Mouse (Mus musculus): ENCODE data around the gene 9230112D13Rik.

9230112D13Rik gene

DNA sequence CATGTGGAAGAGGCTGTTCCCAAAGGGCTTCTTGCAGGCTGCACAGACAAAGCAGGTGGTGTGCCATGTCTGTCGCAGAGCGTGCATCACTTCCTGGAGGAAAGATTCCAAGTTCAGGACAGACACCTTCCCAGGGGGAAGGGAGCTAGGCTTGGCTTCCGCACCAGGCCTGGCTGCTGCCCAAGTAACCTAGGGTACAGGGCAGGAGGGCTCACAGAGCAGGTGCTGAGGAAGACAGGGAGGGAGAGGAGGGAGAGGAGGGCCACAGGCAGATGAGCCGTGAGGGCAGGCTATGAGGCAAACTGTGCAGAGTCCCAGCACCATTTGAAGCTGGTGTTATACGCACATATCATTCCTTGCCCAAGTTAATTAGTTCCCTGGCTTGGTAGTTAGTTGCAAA is 19.3 kb upstream of the 9230112D13Rik start:
- no peak for DNase-seq (ENCODE audit: low spot score in 2 of 2)

DNA sequence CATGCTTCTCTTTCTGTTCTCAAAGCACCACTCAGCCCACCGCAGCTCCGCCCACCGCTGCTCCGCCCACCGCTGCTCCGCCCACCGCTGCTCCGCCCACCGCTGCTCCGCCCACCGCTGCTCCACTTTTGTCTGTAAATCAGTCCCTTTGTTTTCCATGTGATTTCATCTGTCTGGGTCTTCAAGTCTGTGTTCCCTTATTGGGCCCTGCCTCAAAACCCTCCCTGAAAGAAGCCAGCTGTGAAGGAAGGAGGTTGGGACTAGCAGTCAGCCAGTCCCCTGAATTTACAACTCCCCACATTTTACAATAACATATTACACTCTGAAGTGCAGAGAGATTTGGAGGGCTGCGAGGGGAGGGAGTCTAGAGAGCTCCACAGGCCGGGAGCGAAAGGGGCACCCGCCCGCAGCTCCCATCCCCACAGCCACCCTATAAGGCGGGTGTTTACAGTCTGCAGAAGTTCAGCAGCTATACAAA is 18.1 kb upstream of the 9230112D13Rik start:
- DNase-seq (ENCODE audit: low spot score in 2 of 2), result peak in 1 of 2 experiments; percentile 39

DNA sequence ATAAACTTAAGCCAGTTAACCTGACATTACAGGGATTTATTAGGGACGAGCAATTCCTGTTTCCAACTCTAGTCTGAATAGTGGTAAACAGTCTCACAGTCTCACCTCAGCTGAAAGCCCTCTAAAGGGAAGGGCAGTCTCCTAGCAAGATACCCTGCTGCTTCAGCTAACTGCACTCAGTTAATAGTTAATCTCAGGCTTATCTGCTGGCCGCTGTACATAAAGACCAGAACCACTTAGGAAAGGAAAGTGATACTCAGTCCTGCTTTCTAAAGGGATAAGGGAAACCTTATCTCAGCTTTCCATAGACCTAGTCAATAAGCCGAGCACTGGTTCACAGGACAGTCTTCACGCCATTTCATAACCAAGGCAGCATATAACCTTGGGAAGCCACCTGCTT is 13.3 kb upstream of the 9230112D13Rik start:
- no peak for DNase-seq (ENCODE audit: low spot score in 2 of 2)

DNA sequence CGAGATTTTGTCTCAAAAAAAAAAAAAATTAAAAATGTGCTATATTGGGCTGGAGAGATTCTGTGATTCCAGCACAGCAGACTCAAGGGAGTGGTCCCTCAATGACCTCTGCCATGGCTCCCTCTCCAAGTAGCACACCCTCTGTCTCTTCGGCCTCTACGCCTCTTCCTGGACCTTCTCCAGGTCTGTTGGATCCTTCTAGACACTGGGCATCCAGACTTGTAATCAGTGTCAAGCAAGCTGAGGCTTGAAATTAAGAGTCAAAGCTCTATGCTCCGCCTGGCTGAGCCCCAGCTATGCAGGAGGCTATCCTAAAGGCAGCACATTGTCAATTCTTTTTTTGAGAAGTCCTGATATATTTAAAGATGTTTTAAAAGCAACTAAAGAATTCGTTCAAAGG is 10.9 kb upstream of the 9230112D13Rik start:
- no peak for DNase-seq (ENCODE audit: low spot score in 2 of 2)

DNA sequence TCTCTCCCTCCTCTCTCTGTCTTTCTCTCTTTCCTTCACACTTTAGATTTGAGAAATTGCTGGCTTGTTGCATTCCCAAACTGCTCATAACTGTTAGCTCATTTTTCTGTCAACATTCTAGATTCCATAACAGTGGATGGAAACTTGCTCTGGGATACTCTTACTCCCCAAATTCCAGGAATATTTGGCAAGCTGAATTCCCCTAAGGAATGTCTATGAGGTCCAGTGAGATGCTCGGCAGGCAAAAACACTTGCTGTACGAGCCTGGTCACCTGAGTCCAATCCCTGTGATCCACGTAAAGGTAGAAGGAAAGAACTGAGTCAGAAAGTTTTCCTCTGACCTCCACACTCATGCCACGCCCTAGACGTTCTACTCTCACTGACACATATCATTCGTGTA is 9.9 kb upstream of the 9230112D13Rik start:
- no peak for DNase-seq (ENCODE audit: low spot score in 2 of 2)

DNA sequence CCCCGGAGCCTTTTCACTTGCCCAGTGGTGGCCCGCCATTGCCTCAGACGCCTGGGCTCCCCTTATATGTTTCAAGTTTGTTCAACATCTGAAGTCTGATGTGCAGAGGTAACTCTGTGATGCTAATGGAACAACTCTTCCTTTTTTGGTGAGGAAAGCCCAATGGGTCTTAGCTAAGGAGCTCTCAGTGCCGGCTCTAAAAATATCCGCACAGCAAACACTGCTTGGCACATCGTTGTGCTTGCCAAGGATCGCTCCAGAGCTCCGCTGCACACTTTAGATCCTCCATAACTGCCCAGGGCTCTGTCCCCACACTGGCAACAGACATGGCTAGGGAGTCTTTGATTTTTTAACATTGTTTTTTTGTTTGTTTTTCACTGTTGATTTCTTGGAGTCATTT is 6.2 kb upstream of the 9230112D13Rik start:
- no peak for DNase-seq (ENCODE audit: low spot score in 2 of 2)

DNA sequence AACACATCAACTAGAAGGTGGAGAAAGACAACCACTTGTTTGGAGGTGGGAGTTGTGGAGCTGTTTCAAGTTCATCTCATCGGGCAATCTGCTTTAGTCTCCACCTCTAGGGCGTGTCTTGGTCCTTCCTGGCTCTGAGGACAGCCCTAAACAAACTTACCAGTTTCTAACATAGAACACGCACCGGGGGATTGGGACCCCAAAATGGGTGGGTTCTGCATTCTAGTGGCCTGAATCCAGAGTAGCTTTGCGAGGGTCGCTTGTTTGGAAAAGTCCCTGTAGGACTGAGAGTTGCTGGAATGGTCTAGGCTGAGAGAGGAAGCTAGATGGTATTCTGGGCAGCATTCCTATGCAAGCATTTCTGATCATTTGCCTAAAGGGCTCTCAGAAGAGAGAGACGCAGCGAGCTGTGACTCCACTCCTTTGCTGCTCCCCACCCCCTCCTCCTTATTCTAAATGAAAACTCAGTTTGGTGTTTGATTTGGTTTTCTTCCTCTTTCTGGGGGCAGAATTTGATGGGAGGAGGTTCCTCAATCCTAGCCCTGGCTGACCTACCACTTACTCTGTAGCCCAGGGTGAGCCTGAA is 4.5 kb downstream of the 9230112D13Rik start:
- no peak for DNase-seq (ENCODE audit: low spot score in 2 of 2)

DNA sequence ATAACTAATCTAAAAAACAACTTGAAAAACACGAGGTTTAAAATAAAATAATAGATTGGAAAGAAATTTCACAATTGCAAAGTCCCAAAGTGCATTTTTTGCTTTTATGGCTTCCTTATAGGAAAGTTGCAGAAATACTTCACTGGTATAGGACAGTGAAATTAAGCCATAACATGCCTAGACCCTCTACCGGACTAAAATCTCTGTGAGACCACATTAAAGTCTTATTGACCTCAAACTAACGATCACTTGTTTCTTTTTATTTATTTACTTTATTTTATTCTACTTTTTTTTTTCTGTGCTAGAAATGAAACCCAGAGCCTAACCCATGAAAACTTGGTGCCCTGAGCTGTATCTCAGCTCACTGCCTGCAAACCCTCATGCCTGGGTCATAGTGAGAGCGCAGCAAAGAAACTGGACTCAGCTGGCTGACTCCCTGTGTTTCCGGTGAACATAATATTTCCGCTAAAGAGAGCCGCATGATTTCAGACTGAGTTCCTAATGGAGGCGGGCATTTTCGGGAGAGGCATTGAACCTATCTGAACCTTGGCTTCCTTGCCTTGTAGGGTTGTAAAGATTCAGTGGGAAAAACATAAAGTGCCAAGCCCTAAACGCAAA is 5.5 kb downstream of the 9230112D13Rik start:
- no peak for DNase-seq (ENCODE audit: low spot score in 2 of 2)

DNA sequence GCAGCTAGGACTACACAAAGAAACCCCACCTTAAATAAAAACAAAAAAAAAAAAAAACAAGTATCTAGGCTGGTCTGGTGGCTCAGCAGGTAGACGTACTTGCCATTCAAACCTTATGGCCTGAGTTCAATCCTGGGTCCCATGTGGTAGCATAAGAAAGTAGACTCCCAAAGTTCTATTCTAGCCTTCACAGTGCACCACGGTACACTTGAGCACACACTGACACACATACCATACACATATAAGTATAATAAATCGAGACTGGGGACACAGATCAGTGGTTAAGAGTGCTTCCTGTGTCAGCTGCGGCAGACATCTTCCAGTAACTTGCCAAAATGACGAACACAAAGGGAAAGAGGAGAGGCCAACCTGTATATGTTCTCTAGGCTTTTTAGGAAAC is 6.7 kb downstream of the 9230112D13Rik start:
- no peak for DNase-seq (ENCODE audit: low spot score in 2 of 2)

DNA sequence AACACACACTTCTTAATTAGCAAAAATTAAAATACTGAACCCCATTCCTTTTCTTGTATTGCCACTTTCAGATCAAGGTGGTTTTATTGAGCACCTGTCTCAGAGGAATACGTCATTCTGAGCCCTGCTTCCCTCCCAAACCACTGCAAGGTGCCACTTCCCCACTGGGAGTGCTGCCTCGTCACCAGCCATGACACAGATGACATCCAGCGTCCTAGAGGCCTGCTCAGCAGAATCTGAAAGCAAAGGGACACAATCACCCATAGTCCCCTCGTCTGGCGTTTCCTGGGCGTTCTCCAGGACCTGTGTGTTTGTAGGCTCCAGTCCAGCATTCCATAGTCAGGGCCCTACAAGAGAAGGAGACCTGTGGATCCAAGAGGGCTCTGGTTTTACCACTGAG is 8.5 kb downstream of the 9230112D13Rik start:
- DNase-seq (ENCODE audit: low spot score in 2 of 2), result no peak

DNA sequence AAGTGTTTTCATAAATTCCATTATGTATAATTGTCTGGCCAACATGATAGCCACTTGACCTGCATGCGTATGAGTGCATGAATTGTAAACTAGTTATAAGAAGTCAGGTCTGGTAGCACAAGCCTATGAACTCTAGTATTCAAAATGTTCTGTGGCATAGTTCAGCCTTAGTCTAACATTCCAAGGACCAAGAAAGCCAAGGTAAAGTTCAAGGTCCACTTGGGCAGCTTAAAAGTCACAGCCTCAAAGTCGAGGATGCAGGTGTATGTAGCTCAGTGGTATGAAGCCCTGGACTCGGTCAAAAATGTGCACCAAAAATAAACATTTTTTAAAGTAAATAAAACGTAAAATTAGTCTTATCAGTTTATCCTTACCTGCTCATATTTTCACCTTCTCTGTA is 10.0 kb downstream of the 9230112D13Rik start:
- DNase-seq (ENCODE audit: low spot score in 2 of 2), result no peak

DNA sequence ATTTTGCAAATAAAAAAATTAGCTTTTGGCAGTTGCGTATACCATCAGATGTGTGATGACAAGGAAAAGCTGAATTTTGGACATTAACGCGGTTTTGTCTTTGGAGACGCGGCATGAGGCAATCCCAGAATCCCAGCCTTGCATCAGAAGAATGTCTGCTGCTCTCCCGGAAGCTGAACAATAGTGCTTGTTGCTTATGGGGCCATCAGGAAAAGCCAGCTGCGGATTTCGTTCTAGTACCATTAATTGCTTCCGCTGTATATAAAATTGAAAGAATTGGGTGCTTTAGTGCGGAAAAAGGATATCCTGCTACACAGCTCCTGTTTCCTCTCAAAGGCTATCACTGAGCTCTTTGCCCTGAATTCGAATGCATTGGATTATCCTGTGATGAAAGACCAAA is 10.7 kb downstream of the 9230112D13Rik start:
- DNase-seq (ENCODE audit: low spot score in 2 of 2), result no peak

DNA sequence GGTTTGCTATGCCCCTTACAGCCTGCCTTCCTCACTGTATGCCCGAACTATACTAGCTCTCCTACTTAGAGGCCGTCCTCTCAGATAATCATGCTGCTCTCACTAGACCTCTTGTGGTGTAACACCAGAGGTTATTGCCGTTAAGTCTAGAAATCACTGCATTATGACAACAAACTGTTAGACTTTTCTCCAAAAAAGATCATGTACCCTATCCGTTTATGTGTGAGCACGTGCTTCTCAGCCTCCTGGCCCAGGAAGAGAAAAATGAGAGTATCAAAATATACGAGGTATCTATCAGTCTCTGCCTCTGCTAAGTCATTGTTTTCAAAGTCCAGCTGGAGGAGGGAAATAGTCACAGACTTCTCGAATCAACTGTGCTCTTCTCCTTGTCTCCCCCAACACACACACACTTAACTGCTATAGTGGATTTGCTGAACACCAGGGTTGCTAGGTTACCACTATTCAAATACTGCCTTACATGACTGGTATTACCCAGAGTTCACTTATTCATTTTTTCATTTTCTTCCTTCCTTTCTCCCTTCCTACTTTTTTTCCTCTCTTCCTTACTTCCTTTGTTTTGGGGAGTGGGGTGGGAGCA is 13.7 kb downstream of the 9230112D13Rik start:
- DNase-seq (ENCODE audit: low spot score in 2 of 2), result no peak

DNA sequence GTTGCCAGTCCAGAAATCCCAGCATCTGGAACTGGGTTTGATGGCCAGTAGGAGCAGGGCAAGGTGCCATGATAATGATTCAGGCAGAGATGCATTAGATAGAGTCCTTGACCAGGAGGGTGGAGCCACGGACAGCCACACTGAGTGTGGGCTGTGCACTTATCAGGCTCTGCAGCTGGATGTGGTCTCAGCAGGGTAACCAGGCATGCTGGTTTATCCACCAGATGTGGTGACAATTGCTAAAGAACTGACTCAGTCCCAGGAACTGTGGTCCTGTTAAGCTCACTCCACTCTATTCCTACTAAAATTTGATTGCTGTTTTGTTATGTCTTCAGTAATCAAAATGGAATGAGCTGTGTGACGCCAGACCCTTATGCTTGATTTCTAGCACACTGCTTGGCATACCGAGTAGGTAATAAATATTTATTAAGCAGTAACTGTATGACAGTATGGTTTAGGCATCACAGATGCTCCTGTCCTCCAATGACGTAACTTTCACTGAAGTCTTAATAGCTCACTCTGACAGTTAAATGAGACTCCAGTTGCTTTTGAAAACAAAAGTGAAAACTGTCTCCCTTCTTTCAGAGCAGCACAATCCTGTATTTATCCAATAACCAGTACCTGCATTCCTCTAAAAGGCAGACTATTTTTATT is 14.3 kb downstream of the 9230112D13Rik start:
- no peak for DNase-seq (ENCODE audit: low spot score in 2 of 2)

DNA sequence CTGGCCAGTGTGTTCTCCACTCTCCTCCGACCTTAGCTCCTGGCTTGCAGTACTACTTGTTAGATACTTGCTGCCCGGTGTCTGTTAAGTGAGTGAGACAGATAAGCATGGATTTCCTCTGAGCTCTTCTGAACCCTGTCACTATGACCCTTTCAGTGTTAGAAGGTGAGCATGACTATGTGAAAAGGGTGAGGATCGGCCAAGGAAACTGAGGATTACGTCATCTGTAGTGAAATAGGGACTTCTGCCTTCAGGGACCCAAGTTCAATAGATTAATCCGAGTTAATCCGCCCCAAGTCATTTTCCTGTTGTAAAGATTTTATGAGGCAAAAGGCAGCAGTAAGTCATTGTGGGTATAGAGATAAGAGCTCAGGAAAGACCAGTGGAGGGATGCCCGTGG is 17.3 kb downstream of the 9230112D13Rik start:
- no peak for DNase-seq (ENCODE audit: low spot score in 2 of 2)

DNA sequence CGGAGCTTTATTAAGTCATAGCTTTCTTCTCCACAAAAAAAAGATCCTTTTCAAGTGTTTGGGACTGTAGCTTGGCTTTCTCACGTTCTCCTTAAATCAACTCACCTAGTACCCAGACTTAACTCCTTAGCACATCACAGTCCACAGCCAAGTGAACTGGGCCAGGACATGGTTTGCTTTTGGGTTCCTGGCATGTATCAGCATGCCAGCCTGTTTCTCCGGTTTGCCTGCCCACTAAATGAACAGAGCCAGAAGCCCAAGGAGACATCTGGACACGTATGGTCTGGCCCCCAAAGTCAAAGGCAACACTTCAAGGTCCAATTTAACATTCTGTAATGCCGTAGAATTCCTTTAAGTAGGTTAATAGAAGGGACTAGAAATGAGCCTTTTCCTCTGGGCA is 18.2 kb downstream of the 9230112D13Rik start:
- DNase-seq (ENCODE audit: low spot score in 2 of 2), result no peak

DNA sequence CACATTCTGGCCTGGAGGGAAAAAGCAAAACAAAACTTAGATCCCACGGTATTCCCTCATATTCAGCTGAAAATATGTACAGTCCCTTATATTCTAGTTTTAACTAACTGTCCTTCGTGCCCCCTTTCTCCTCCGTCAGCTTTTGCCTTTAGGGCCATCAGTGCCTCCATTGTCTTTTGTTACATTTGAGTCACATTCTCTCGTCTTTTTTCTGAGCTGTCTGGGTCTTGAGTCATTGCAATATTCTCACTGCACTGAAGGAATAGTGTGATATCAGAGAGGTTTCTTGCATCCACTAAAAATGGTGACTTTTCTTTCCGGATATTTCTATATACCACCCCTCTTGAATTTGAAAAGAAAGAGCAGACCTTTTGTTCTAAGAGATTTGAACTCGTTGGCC is 18.8 kb downstream of the 9230112D13Rik start:
- DNase-seq (ENCODE audit: low spot score in 2 of 2), result no peak

DNA sequence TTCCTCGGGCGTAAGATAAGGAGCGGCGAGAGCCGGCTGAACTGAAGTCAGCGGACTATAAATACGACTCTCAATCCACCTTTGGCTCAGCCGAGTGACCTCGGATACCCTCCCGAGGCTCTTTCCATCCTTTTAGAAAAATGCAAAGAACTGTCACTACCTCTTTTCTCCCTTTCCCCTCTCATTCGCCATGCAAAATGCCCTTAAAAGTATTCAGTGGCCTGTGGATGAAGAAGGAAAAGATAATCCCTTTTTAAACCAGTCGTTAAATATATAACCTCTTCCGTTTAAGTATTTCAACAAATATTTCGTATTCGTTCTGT is 19.3 kb downstream of the 9230112D13Rik start, which contains the start of gene Bmpr1a:
TSS of gene Bmpr1a (minus strand) at position 17 of the 323 bp plus-strand sequence.
- DNase-seq (ENCODE audit: low spot score in 2 of 2), result no peak

DNA sequence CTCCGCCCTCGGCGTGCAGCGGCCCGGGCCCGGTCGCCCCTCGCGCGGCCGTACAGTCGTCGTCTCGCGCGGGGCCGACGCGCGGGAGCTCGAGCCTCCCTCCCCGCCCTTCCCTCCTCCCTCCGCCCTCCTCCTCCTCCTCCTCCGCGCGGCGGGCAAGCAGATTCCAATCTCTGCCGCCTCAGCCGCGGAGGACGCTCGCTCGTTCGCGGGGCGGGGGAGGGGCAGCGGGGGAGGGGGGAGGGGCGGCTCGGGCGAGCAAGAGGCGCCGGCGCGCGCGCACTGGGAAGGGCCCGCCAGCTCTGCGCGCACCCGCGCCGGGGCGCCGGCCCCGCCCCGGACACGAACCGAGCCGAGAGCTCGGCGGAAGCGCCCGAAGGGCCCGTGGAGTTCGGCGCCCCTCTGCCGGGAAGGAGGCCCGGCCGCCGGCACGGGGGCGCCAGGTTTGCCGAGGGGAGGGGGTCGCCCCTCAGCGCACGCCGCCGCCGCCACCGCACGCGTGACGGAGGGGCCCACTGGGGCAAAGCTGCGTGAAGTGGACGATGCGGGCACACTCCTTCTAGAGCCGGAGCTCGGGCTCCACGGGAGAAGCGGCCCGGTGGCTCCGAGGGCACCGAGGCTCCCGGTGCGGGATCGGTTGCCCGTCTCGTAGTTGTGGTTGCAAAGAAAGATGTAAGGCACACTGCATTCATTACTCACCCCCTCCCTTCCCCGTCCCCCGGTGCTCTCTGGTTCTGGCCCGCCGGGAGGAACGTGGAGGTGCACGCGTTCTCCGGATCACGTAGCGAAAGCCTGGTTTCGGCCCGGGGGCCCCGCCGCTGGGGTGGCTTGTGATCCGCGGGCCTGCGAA is 19.9 kb downstream of the 9230112D13Rik start:
- peak; percentile 29 to 57 for DNase-seq (ENCODE audit: low spot score in 2 of 2)

DNA sequence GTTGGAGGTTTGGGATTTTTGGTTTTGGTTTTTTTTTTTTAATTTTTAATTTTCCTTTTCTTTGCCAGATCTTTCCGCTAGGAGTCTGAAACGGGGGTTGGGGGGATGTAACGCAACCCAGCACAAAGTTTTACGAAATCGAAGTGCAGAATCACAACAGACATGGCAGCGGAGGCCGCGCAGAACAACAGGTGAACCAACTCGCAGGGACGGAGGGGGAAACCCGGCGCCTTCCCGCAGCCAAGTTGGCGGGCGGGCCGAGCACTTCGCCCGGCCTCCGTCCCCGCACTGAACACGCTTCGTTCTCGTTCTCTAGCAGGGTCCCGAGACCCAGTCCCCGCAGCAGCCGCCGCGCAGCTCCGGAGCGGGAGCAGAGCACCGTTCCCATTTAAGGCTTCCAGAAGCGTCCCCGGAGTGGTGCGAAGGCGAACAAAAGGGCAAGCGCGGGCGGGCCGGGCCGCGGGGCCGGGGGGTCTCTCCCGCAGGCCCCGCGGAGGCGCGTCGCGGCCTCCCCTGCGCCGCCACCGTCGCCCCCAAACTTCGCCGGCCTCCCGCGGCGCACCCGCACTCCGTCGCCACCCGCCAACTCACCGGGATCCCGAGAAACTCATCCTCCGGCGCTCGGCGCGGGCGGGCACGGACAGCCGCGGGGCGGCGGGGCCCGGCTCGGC is 20.7 kb downstream of the 9230112D13Rik start:
- peak; percentile 15 to 30 for DNase-seq (ENCODE audit: low spot score in 2 of 2)

DNA sequence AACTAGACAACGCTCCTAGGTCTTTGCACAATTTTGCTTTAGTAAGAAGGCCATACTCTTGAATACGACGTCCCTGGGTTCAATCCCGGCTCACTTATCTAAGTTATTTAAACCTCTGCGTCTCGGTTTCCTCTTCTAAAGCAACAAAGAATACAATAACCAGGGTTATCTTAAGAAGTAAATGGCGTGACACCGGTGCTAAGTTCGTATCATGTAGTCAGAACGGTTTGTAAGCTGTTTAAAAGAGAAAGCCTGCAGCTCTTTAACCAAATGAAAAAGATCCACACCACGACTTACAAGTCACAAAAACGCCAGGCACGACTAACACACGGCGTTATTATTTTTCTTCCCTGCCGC is 21.2 kb downstream of the 9230112D13Rik start:
- no peak for DNase-seq (ENCODE audit: low spot score in 2 of 2)

DNA sequence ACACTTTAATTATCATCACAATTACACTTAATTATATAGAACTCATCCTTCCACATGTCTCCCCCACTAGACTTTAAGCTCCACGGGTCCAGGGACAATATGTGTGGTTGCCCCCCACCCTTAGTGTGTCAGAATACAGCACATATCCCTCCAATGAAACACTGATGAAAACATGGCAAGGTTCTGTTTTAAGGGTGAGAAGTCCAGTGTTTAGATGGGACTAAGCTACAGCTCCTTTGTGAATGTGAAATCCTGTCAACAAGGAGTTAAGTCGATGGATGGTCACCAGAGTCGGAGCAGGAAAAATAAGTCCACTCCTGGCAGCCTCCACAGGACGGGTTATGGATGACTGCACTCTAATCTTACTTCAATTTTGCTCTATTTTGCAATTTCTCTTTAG is 22.3 kb downstream of the 9230112D13Rik start:
- DNase-seq (ENCODE audit: low spot score in 2 of 2), result no peak
